Mouse (Mus musculus) thymus, adult 2 months (tissue): Measurements from ENCODE around the gene Supt3.

Experiments used
- CTCF ChIP-seq: fragments of 200-500 bp; IDR thresholded peaks from 2 replicates; pipeline ENCODE4 v1.5.1; 2012; ENCODE audit warnings: mild to moderate bottlenecking, control low read depth, low read length, moderate library complexity, borderline replicate concordance; ENCODE audit not compliant: control insufficient read depth, poor library complexity, insufficient read depth; ENCODE audit errors: extremely low read depth
- POLR2A ChIP-seq: fragments of 200-500 bp; IDR thresholded peaks from 2 replicates; pipeline ENCODE4 v1.6.1; 2012; ENCODE audit warnings: mild to moderate bottlenecking, low read length, control low read depth, moderate library complexity; ENCODE audit not compliant: control insufficient read depth, poor library complexity, insufficient read depth; ENCODE audit errors: extremely low read depth

GRCm38 (mm10) chr17:44782366-44782765 lies 5.4 kb downstream of the Supt3 start:
- TF ChIP-seq CTCF (no peak), POLR2A (no peak)
